Comparison of ENCODE assay signal across 22 mouse cellular contexts in the genomic region with DNA sequence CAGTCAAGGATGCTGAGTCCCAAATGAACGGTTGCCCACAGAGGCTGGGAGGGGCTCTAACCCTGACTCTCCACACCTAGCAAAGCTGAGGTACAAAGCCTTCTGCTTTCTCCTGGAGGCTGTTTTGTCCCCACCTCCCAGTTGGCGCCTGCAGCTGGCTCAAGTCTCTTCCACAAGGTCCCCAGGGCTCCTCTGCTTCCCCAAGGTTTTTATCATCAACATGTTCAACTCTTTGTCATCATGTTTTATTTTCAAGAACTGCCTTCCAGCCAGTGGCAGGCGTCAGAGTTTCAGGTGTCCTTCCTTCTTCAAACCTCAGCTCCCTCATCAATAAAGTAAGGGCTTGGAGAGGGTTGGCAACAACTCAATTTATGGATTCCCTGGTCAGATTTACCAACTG. TPM values are rescaled to one million over a fixed set of nuclear protein-coding genes. Genes with fewer than 3 reads are reported as not detected.
"Had no signal": no experiment of that assay in that cellular context is flagged by ENCODE, and none has a peak within 500 bp of the region (broad histone marks: within the 10 kb centered on the region; RNA-seq: fewer than 3 reads in every experiment).

No protein-coding gene starts in this region.

- H3K4me3 ChIP-seq: liver, embryonic 15.5 days had no signal

- H3K27ac ChIP-seq: heart, adult 2 months; limb, embryonic 10.5 days; limb, embryonic 12.5 days; liver, embryonic 13.5 days; liver, embryonic 15.5 days had no signal

- H3K36me3 ChIP-seq: heart, embryonic 12.5 days; hindbrain, embryonic 10.5 days; hindbrain, embryonic 13.5 days; hindbrain, embryonic 15.5 days; limb, embryonic 10.5 days; limb, embryonic 12.5 days; liver, embryonic 13.5 days; liver, embryonic 15.5 days had no signal

- H3K9me3 ChIP-seq: heart, embryonic 12.5 days; hindbrain, embryonic 10.5 days; hindbrain, embryonic 13.5 days; hindbrain, embryonic 15.5 days; limb, embryonic 10.5 days; limb, embryonic 12.5 days; liver, embryonic 13.5 days; liver, embryonic 15.5 days had no signal

- H3K4me1 ChIP-seq: liver, embryonic 15.5 days had no signal

- H3K4me2 ChIP-seq: liver, embryonic 15.5 days had no signal

- H3K9ac ChIP-seq: liver, embryonic 13.5 days; liver, embryonic 15.5 days had no signal

- DNase-seq: gastrocnemius, adult 2 months; gastrocnemius, postnatal 10 days; gastrocnemius, postnatal 25 days; heart, adult 2 months; heart, postnatal 10 days; heart, postnatal 4 days; kidney, adult 18-20 months; kidney, adult 8-10 months; kidney, postnatal 10 days; kidney, postnatal 25 days; kidney, postnatal 4 days; liver, embryonic 13.5 days had no signal

- ATAC-seq: inflammation-experienced regulatory T-cells, adult 6 months had no signal

RNA-seq across cellular contexts. Expression of gene Bean1, which starts 0.8 kb away (rescaled TPM):
- total RNA-seq: granulocyte monocyte progenitor cell, adult 5-6 weeks; liver, adult 2 months had no signal
- polyA plus RNA-seq: inflammation-experienced regulatory T-cells, adult 6 months; liver, adult 2 months; liver, embryonic 13.5 days had no signal
